Mouse (Mus musculus): ENCODE results near the gene Vps4b. TPM values are rescaled to one million over a fixed set of nuclear protein-coding genes. Genes with fewer than 3 reads are reported as not detected.

Vps4b gene
- total RNA-seq, 2 experiments from 2014 or later, result 21.7 to 24.0 TPM

Other genes starting within 250 kb of the Vps4b start
- 1 to 10 TPM; 3.4 to 3.6 TPM for gene Bcl2, start 82.5 kb downstream of the Vps4b start, total RNA-seq (2021)
- gene Kdsr, start 37.0 kb downstream of the Vps4b start, total RNA-seq (2021), result 1 to 10 TPM; 4.5 to 5.9 TPM
- not detected for gene Serpinb5, start 64.4 kb upstream of the Vps4b start, total RNA-seq (2021)
- under 1 TPM in 1 of 2 experiments, not detected in 1; 0.35 TPM for gene Serpinb12, start 137.7 kb upstream of the Vps4b start, total RNA-seq (2021)
- not detected for gene Serpinb13, start 184.3 kb upstream of the Vps4b start, total RNA-seq (2021)

Data from gastrocnemius, postnatal 14 days (tissue).